Mouse (Mus musculus): Measurements from ENCODE around the gene Hyou1. TPM values are rescaled to one million over a fixed set of nuclear protein-coding genes. Genes with fewer than 3 reads are reported as not detected.
"Not testable (repeated sequence)": the region's sequence is repeated elsewhere in the genome, so short reads cannot be mapped to it uniquely, and the experiment has no call there.

Gene Hyou1
- total RNA-seq (2021): 100 to 1,000 TPM; 136 to 157 TPM

- peak; percentile 99 for DNase-seq
Observed at GRCm38 (mm10) chr9:44379054-44379834, at the start of gene Hyou1. Gene Hyou1 (plus strand): TSS chr9:44379490.

GRCm38 (mm10) chr9:44330736-44331135, 48.6 kb upstream of the Hyou1 start:
- DNase-seq: no peak

GRCm38 (mm10) chr9:44332918-44333638, 46.2 kb upstream of the Hyou1 start:
- no peak for DNase-seq

- peak; percentile 98 for DNase-seq
Observed at GRCm38 (mm10) chr9:44334396-44335330, 44.6 kb upstream of the Hyou1 start, which contains the start of gene H2afx. Gene H2afx (plus strand): TSS chr9:44334694.

- no peak for DNase-seq
Observed at GRCm38 (mm10) chr9:44335331-44336092, 43.8 kb upstream of the Hyou1 start.

- no peak for DNase-seq
Observed at GRCm38 (mm10) chr9:44336093-44336406, 43.2 kb upstream of the Hyou1 start.

GRCm38 (mm10) chr9:44336513-44336912, 42.8 kb upstream of the Hyou1 start:
- DNase-seq: not testable (repeated sequence)

GRCm38 (mm10) chr9:44336964-44337363, 42.3 kb upstream of the Hyou1 start:
- no peak for DNase-seq

GRCm38 (mm10) chr9:44337436-44338169, 41.7 kb upstream of the Hyou1 start:
- no peak for DNase-seq

- DNase-seq: no peak
Observed at GRCm38 (mm10) chr9:44338574-44338973, 40.7 kb upstream of the Hyou1 start.

- DNase-seq: no peak
Observed at GRCm38 (mm10) chr9:44341487-44341886, 37.8 kb upstream of the Hyou1 start.

GRCm38 (mm10) chr9:44342173-44342572, 37.1 kb upstream of the Hyou1 start:
- no peak for DNase-seq

GRCm38 (mm10) chr9:44342605-44343004, 36.7 kb upstream of the Hyou1 start:
- DNase-seq: no peak

GRCm38 (mm10) chr9:44343290-44343689, 36.0 kb upstream of the Hyou1 start:
- DNase-seq: no peak

GRCm38 (mm10) chr9:44343781-44344421, 35.4 kb upstream of the Hyou1 start, which contains the start of gene Hmbs:
Gene Hmbs (minus strand): TSS chr9:44344228.
- peak; percentile 88 to 91 for DNase-seq

- DNase-seq: peak in 1 of 2 experiments; percentile 37
Observed at GRCm38 (mm10) chr9:44345570-44346433, 33.5 kb upstream of the Hyou1 start.

- no peak for DNase-seq
Observed at GRCm38 (mm10) chr9:44347166-44347565, 32.1 kb upstream of the Hyou1 start.

GRCm38 (mm10) chr9:44347621-44348020, 31.7 kb upstream of the Hyou1 start:
- DNase-seq: no peak

GRCm38 (mm10) chr9:44348546-44348945, 30.7 kb upstream of the Hyou1 start:
- DNase-seq: no peak

- no peak for DNase-seq
Observed at GRCm38 (mm10) chr9:44351396-44351795, 27.9 kb upstream of the Hyou1 start.
